Comparison of ENCODE assay signal across 8 mouse cellular contexts in genomic region chr2:130697153-130697810, GRCm38 (mm10). TPM values are rescaled to one million over a fixed set of nuclear protein-coding genes. Genes with fewer than 3 reads are reported as not detected.
DNase-seq lines count a peak whose midpoint lies in the region; TF ChIP-seq lines count a peak whose summit lies in the region.

Gene Slc4a11 (minus strand): TSS chr2:130697519.

- TF ChIP-seq POLR2A in embryonic fibroblast, embryonic 13.5 days (IDR thresholded peaks at IDR 0.05; ENCODE audit: low read depth, low read length) = peak; percentile 72

- intact Hi-C loops in heart, postnatal 10 days (cut with DNase I) = no loop called here

- H3K4me1 ChIP-seq in embryonic fibroblast, embryonic 13.5 days (ENCODE audit: control insufficient read depth, insufficient read depth, low read length) = peaks cover 4% of the 10 kb centered on the region; the same call in 1 of the 2 replicates

- no peak for TF ChIP-seq CTCF in embryonic fibroblast, embryonic 13.5 days (IDR thresholded peaks at IDR 0.05; ENCODE audit: borderline replicate concordance, insufficient read depth, low read length)

- H3K27ac ChIP-seq in embryonic fibroblast, embryonic 13.5 days (ENCODE audit: insufficient read depth, low read length) = no peak within 1 kb of the TSS

- H3K4me3 ChIP-seq in embryonic fibroblast, embryonic 13.5 days (ENCODE audit: insufficient read depth, low read length) = peak within 1 kb of the TSS; percentile 50

- DNase-seq in CD4-positive, CD25-positive, alpha-beta regulatory T cell, adult 2 months (ENCODE audit: low read depth, low spot score) = peak; percentile 59
- peak; percentile 75 for DNase-seq in WW6 (ENCODE audit: low read depth, low spot score)
- DNase-seq in heart, postnatal 10 days = peak; percentile 50 to 56
- peak; percentile 64 to 79 for DNase-seq in kidney, postnatal 36 days
- DNase-seq in lung, postnatal 4 days = peak; percentile 77 to 79
- peak; percentile 30 for DNase-seq in right cerebral cortex, postnatal 25 days
- peak; percentile 52 to 72 for DNase-seq in urinary bladder, postnatal 4 days (ENCODE audit: low spot score in 2 of 2)

RNA-seq across cellular contexts. Expression of gene Slc4a11, which starts in this region (rescaled TPM):
- 3.5 TPM in 2 replicates for polyA plus RNA-seq in embryonic fibroblast, embryonic 13.5 days (2011; ENCODE audit: insufficient read length, low read depth, missing spikeins)
- total RNA-seq in heart, postnatal 10 days (2021) = under 1 TPM; 0.20 to 0.38 TPM

Comparison
In these comparisons a context has a peak if more than half of its experiments do, and no peak if none do; other contexts are left out.
1. Peak in DNase-seq in heart, postnatal 10 days; RNA of the gene not detected or under 1 TPM.